Mouse (Mus musculus) lung, postnatal 0 days (tissue): ENCODE data around the gene Irx5.

Experiments
- CTCF ChIP-seq: IDR thresholded peaks from 2 replicates; pipeline ENCODE4 v1.5.1; 2016; ENCODE audit warnings: antibody characterized with exemption, mild to moderate bottlenecking
- EP300 ChIP-seq: IDR thresholded peaks from 2 replicates; pipeline ENCODE4 v1.6.1; 2016; ENCODE audit warnings: antibody characterized with exemption, mild to moderate bottlenecking, control low read depth

- TF ChIP-seq EP300 (no peak), CTCF (no peak)
Observed at GRCm38 (mm10) chr8:92353405-92353804, 4.0 kb upstream of the Irx5 start.
